Mouse (Mus musculus) myocyte (in vitro differentiated cells): ENCODE data around the gene Stoml1.

Source experiments
- CEBPB ChIP-seq: IDR thresholded peaks from 2 replicates; pipeline ENCODE4 v1.6.1; 2011; ENCODE audit warnings: mild to moderate bottlenecking, moderate library complexity; ENCODE audit not compliant: poor library complexity, insufficient read depth, severe bottlenecking
- E2F4 ChIP-seq: IDR thresholded peaks from one replicate; pipeline ENCODE4 v1.6.1; 2011; ENCODE audit warnings: mild to moderate bottlenecking, control low read depth, moderate library complexity; ENCODE audit not compliant: insufficient read depth
- MAX ChIP-seq: IDR thresholded peaks from one replicate; pipeline ENCODE4 v1.6.1; 2011; ENCODE audit warnings: low read depth, mild to moderate bottlenecking, control low read depth
- MYOD1 ChIP-seq, 3 experiments: IDR thresholded peaks; one replicate each; pipeline ENCODE4 v1.6.1; 2011; ENCODE audit warnings: control low read depth in 2 of 3, low read depth in 2 of 3, mild to moderate bottlenecking in 2 of 3, moderate library complexity in 1 of 3; ENCODE audit not compliant: insufficient read length in 2 of 3, control insufficient read depth in 1 of 3
- MYOG ChIP-seq, 3 experiments: IDR thresholded peaks; one replicate each; pipeline ENCODE4 v1.6.1; 2011; ENCODE audit warnings: control low read depth in 2 of 3, low read depth in 2 of 3, mild to moderate bottlenecking in 2 of 3; ENCODE audit not compliant: insufficient read length in 2 of 3, control insufficient read depth in 1 of 3, insufficient read depth in 1 of 3
- POLR2A ChIP-seq: IDR thresholded peaks from one replicate; pipeline ENCODE4 v1.6.1; 2011; ENCODE audit warnings: low read depth, mild to moderate bottlenecking, control low read depth, moderate library complexity; ENCODE audit not compliant: insufficient read length
- POLR2AphosphoS2 ChIP-seq: IDR thresholded peaks from one replicate; pipeline ENCODE4 v1.6.1; 2011; ENCODE audit warnings: low read depth, control low read depth; ENCODE audit not compliant: insufficient read length
- SRF ChIP-seq: IDR thresholded peaks from one replicate; pipeline ENCODE4 v1.6.1; 2011; ENCODE audit warnings: low read depth; ENCODE audit not compliant: control insufficient read depth, insufficient read length
- TCF12 ChIP-seq: IDR thresholded peaks from one replicate; pipeline ENCODE4 v1.6.1; 2011; ENCODE audit warnings: mild to moderate bottlenecking, control low read depth; ENCODE audit not compliant: poor library complexity, insufficient read depth, severe bottlenecking
- TCF3 ChIP-seq: IDR thresholded peaks from one replicate; pipeline ENCODE4 v1.6.1; 2011; ENCODE audit warnings: low read depth, control low read depth; ENCODE audit not compliant: insufficient read length
- USF1 ChIP-seq: IDR thresholded peaks from one replicate; pipeline ENCODE4 v1.6.1; 2011; ENCODE audit warnings: low read depth, mild to moderate bottlenecking, control low read depth, moderate library complexity

DNA sequence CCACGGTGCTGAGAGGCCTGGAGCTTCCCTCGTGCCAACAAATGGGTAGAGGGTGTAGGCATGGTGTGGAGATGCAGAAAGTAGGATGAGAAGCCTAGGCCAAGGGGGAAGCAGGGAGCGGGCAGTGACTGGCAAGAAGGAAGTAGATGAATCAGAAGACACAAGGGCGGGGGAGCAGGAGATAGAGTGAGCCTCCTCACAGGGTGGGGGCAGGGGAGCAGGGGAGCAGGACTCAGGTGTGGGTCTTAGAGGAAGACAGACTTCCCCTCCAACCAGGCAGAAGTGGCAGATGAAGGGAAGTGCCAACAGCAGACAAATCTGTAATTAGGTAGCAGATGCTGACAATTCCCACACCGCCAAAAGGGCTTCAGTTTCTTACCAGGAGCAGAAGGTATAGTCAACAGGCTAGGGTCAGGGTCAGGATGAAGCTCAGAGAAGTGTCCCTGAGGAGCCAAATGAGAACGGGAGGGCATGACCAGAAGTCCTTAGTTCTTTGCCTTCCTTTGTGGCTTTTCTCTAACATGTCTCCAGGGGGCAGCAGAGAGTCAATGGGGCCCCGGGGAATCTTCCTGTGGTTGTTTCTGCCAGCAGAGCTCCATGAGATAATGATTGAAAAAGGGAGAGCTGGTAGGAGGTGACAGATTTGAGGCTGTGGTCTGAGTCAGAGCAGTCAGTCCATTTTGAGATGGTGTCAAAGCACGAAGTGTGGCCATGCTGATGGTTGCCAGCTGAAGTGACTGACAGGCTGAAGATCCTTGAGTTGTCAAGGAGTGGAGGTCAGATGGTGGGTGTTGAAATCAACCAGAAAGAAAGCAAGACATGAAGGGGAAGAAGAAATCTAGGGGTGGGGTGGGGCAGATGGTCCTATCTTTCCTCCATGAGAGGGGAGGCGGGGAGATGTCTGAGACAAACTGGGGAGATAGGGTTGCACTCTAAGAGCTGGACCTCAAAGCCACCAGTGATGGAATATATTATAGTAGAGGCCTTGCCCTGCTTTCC is 26.8 kb upstream of the Stoml1 start:
- TF ChIP-seq POLR2AphosphoS2 (no peak), POLR2A (no peak), USF1 (no peak), E2F4 (no peak), MYOD1 (IDR thresholded peaks at IDR 0.05; ENCODE audit: control insufficient read depth in 1 of 3, insufficient read length in 2 of 3, low read depth in 2 of 3) (no peak), CEBPB (no peak), SRF (no peak), TCF12 (no peak), MYOG (IDR thresholded peaks at IDR 0.05; ENCODE audit: control insufficient read depth in 1 of 3, insufficient read depth in 1 of 3, insufficient read length in 2 of 3, low read depth in 2 of 3) (no peak), MAX (no peak), TCF3 (no peak)
